Mouse (Mus musculus) embryonic facial prominence, embryonic 11.5 days (tissue): ENCODE measurements around the gene Crim1. TPM values are rescaled to one million over a fixed set of nuclear protein-coding genes. Genes with fewer than 3 reads are reported as not detected.

Experiments used
- ATAC-seq: fragments of 200-750 bp; cut with Nextera tagmentation; replicated peaks from 2 replicates; pipeline ENCODE4 v1.8.0; 2017; ENCODE audit warnings: low read depth; ENCODE audit not compliant: insufficient number of reproducible peaks, low FRiP score, low TSS enrichment
- DNase-seq: peaks from one replicate; pipeline ENCODE4 v3.0.0-alpha.2; 2015; ENCODE audit warnings: low spot score
- H3K27ac ChIP-seq: fragments of 300-500 bp; sonication (generic); replicated peaks from 2 replicates; pipeline ENCODE4 v1.5.1; 2014; ENCODE audit warnings: mild to moderate bottlenecking, low read depth, low read length, control low read depth
- H3K27me3 ChIP-seq: fragments of 300-500 bp; sonication (generic); 2 replicates; pipeline ENCODE4 v1.6.1; 2014; ENCODE audit warnings: mild to moderate bottlenecking, low read length, moderate library complexity, mixed read lengths; ENCODE audit not compliant: control insufficient read depth, insufficient read depth
- H3K36me3 ChIP-seq: fragments of 300-500 bp; sonication (generic); replicated peaks from 2 replicates; pipeline ENCODE4 v1.6.1; 2014; ENCODE audit warnings: low read depth, mild to moderate bottlenecking, low read length, moderate library complexity, mixed read lengths; ENCODE audit not compliant: control insufficient read depth, insufficient read depth
- H3K4me1 ChIP-seq: fragments of 300-500 bp; sonication (generic); 2 replicates; pipeline ENCODE4 v1.6.1; 2014; ENCODE audit warnings: low read length, mixed read lengths; ENCODE audit not compliant: control insufficient read depth, insufficient read depth
- H3K4me2 ChIP-seq: fragments of 300-500 bp; sonication (generic); 2 replicates; pipeline ENCODE4 v1.6.1; 2014; ENCODE audit warnings: low read depth, mild to moderate bottlenecking, control low read depth, low read length, moderate library complexity
- H3K4me3 ChIP-seq: fragments of 300-500 bp; sonication (generic); 2 replicates; pipeline ENCODE4 v1.5.1; 2014; ENCODE audit warnings: low read depth, low read length, control low read depth
- H3K9ac ChIP-seq: fragments of 300-500 bp; sonication (generic); replicated peaks from 2 replicates; pipeline ENCODE4 v1.6.1; 2014; ENCODE audit warnings: mild to moderate bottlenecking, control low read depth, low read length
- H3K9me3 ChIP-seq: fragments of 300-500 bp; sonication (generic); replicated peaks from 2 replicates; pipeline ENCODE4 v1.6.1; 2016; ENCODE audit warnings: mild to moderate bottlenecking, low read length, inconsistent platforms, mixed read lengths; ENCODE audit not compliant: control insufficient read depth
- WGBS: fragments of 180-500 bp; shearing (Covaris S2); extraction: QIAGEN DNeasy Blood & Tissue Kit; methylation state at CpG from one replicate; pipeline ENCODE4 v1.1.7; 2014; 5-methylcytosine and 5-hydroxymethylcytosine counted together
- polyA plus RNA-seq: library from polyadenylated mRNA; unstranded; fragments of >200 nt; fragmentation: Nextera tagmentation; extraction: Ambion mirVana; gene quantifications from 2 replicates; pipeline ENCODE4 v1.2.1, GENCODE M21; 2014

Gene Crim1
- polyA plus RNA-seq, 1 experiment from 2014 or later, result 3.3 TPM

DNA sequence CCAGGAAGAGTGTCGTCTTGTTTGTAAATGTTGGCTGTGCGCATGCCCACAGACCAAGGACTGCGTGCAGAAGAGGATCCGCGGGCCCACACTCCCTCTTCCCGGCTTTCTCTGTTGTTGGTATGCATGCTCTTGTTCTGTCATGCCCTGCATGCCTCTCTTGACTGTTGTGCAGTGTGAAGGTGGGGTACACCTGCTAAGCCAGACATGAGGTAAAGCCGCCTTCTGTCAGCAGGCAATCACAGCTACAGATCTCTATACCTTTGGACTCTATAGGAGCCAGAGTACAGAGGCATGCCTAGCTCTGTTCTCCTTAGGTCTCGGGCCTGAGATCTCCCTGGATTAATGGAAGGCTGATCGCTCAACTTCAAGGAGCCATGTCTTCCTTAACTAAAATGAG is 55.7 kb downstream of the Crim1 start:
- no peaks in the 10 kb centered on the region for H3K36me3 ChIP-seq
- ATAC-seq (peak; percentile 23; the same call in 1 of the 2 replicates), DNase-seq (no peak)
- no peak overlapping the region for H3K4me3 ChIP-seq
- 85% methylated on average over 9 of the region's 9 CpGs for WGBS
- H3K27me3 ChIP-seq, result no peaks in the 10 kb centered on the region
- no peaks in the 10 kb centered on the region for H3K4me1 ChIP-seq
- H3K9ac ChIP-seq, result no peak overlapping the region
- no peak overlapping the region for H3K27ac ChIP-seq
- H3K9me3 ChIP-seq, result no peaks in the 10 kb centered on the region
- no peak overlapping the region for H3K4me2 ChIP-seq

GRCm38 (mm10) chr17:78256534-78256933 is 56.5 kb downstream of the Crim1 start:
- H3K9me3 ChIP-seq, result no peaks in the 10 kb centered on the region
- no peaks in the 10 kb centered on the region for H3K27me3 ChIP-seq
- ATAC-seq (no peak), DNase-seq (no peak)
- H3K4me2 ChIP-seq, result no peak overlapping the region
- 80% methylated on average over 8 of the region's 8 CpGs for WGBS
- H3K36me3 ChIP-seq, result no peaks in the 10 kb centered on the region
- H3K9ac ChIP-seq, result no peak overlapping the region
- no peaks in the 10 kb centered on the region for H3K4me1 ChIP-seq
- H3K4me3 ChIP-seq, result no peak overlapping the region
- H3K27ac ChIP-seq, result no peak overlapping the region

DNA sequence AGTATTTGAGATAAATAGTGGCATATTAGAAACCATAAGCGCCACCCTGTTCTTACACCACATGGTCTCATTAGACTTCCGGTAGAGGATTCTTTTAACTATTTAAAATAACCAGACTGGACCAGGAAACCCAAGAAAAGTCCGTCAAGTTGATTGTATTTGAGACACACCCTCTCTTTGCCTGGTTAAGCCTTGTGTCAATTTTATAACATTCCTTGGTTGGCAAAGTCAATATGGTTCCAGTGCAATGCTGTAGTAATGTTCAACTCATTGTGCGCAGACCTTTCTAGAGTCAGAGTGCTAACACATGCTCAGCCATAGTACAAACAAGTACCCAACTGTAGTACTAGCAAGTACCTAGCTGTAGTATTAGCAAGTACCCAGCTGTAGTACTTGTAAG is 61.6 kb downstream of the Crim1 start:
- no peaks in the 10 kb centered on the region for H3K4me1 ChIP-seq
- H3K4me2 ChIP-seq, result no peak overlapping the region
- no peak overlapping the region for H3K4me3 ChIP-seq
- WGBS, result 89% methylated on average over 4 of the region's 4 CpGs
- no peak overlapping the region for H3K27ac ChIP-seq
- H3K27me3 ChIP-seq, result no peaks in the 10 kb centered on the region
- no peak overlapping the region for H3K9ac ChIP-seq
- no peak for DNase-seq
- ATAC-seq, result no peak
- no peaks in the 10 kb centered on the region for H3K9me3 ChIP-seq
- no peaks in the 10 kb centered on the region for H3K36me3 ChIP-seq

DNA sequence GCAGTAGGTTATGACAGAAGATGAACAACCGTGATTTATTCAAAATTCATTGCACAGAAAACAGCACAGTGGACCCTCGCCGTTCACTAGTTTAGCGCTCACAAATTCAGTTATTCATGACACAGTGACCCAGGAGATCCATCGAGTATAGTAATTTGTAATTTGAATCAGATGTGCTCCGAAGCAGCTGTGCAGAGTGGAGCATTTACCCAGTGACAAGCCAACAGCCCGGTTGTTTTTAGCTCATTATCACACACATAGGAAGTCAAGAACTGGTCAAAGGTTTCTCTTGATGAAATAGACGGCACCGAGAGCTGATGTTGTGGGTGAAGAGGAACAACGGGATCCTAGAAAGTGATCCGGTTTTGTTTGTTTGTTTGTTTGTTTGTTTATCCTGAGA is 64.1 kb downstream of the Crim1 start:
- Histone ChIP-seq H3K4me3 (no peak overlapping the region), H3K4me2 (no peak overlapping the region), H3K36me3 (no peaks in the 10 kb centered on the region), H3K9me3 (no peaks in the 10 kb centered on the region), H3K27me3 (no peaks in the 10 kb centered on the region), H3K9ac (no peak overlapping the region), H3K4me1 (no peaks in the 10 kb centered on the region), H3K27ac (no peak overlapping the region)
- ATAC-seq, result no peak
- peak; percentile 70 for DNase-seq
- WGBS, result 30% methylated on average over 11 of the region's 11 CpGs

DNA sequence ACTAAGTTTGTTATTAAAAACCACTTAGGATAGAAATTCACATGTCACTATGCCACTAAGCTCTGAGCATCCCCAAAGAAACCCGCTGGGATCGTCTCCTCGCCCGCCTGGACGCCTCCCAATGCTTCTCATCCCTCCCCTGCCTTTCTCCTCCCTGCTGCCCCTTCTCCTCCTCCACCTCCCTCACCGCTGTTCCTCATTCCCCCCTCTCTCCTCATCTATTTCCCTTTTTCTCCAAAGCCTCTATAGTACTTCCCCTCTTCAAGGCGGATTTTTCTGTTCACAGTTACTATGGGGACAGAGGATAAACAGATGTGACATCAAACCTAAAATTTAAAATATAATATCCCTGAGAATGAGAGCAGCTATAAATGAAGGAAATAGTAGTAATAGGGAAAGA is 65.1 kb downstream of the Crim1 start:
- Histone ChIP-seq H3K27ac (no peak overlapping the region), H3K4me3 (no peak overlapping the region), H3K36me3 (no peaks in the 10 kb centered on the region), H3K27me3 (no peaks in the 10 kb centered on the region), H3K9me3 (no peaks in the 10 kb centered on the region), H3K4me1 (no peaks in the 10 kb centered on the region), H3K4me2 (no peak overlapping the region), H3K9ac (no peak overlapping the region)
- ATAC-seq (no peak), DNase-seq (no peak)
- WGBS, result 87% methylated on average over 7 of the region's 7 CpGs

DNA sequence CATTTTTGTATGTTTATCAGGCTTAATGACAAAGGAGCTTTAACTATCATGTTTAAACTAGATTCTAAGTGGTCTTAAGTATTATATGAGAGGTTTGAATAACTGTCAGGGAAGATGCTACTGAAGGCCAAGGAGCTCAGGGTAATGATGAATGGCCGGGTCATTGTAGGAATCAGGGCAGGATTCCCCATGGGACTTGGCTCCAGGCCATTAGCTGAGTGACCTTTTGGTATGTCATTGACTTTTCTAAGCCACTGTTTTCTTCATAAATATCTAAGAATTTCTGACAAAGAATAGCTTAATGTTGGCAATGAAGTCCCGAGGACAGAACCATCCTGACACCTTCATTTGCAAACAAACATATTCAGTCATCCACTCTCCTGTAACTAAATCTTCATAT is 66.2 kb downstream of the Crim1 start:
- Histone ChIP-seq H3K36me3 (no peaks in the 10 kb centered on the region), H3K4me3 (no peak overlapping the region), H3K9me3 (no peaks in the 10 kb centered on the region), H3K9ac (no peak overlapping the region), H3K27me3 (no peaks in the 10 kb centered on the region), H3K4me1 (no peaks in the 10 kb centered on the region), H3K4me2 (no peak overlapping the region), H3K27ac (no peak overlapping the region)
- WGBS, result 67% methylated on average over 2 of the region's 2 CpGs
- ATAC-seq (no peak), DNase-seq (no peak)

GRCm38 (mm10) chr17:78268591-78268990 is 68.5 kb downstream of the Crim1 start:
- ATAC-seq (no peak), DNase-seq (no peak)
- Histone ChIP-seq H3K4me3 (no peak overlapping the region), H3K9me3 (no peaks in the 10 kb centered on the region), H3K27me3 (no peaks in the 10 kb centered on the region), H3K4me1 (peaks cover 2% of the 10 kb centered on the region; the same call in 1 of the 2 replicates), H3K27ac (no peak overlapping the region), H3K4me2 (no peak overlapping the region), H3K36me3 (no peaks in the 10 kb centered on the region), H3K9ac (no peak overlapping the region)
- 59% methylated on average over 4 of the region's 4 CpGs for WGBS

DNA sequence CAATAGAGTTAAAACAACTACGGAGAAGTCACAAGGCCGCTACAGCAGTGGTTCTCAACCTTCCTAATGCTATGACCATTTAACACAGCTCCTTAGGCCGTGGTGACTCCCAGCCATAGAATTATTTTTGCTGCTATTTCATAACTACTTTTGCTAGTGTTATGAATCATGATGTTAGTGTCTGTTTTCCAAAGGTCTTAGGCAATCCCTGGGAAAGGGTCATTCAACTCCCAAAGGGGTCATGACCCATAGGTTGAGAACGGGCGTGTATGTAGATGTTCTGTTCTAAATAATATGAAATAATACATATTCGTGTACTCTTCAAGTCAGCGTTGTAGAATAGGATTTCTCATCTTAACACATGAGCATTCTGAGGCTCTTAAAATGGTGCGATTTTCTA is 69.3 kb downstream of the Crim1 start:
- peaks cover 2% of the 10 kb centered on the region; the same call in 1 of the 2 replicates for H3K4me1 ChIP-seq

More for the DNA sequence above, 69.3 kb downstream of the Crim1 start:
- Histone ChIP-seq H3K4me2 (no peak overlapping the region), H3K9me3 (no peaks in the 10 kb centered on the region), H3K36me3 (no peaks in the 10 kb centered on the region), H3K4me3 (no peak overlapping the region), H3K27ac (no peak overlapping the region), H3K27me3 (no peaks in the 10 kb centered on the region), H3K9ac (no peak overlapping the region)
- ATAC-seq, result no peak
- no peak for DNase-seq
- WGBS, result 92% methylated on average over 8 of the region's 8 CpGs
